30 mouse cellular contexts compared by ENCODE assay signal in genomic region chr8:35255327-35255726, GRCm38 (mm10).
"Had no signal": no experiment of that assay in that cellular context is flagged by ENCODE, and none has a peak within 500 bp of the region (broad histone marks: within the 10 kb centered on the region; RNA-seq: fewer than 3 reads in every experiment).

No protein-coding gene starts in this region.

- H3K27ac ChIP-seq: embryonic facial prominence, embryonic 10.5 days; embryonic facial prominence, embryonic 12.5 days; embryonic facial prominence, embryonic 13.5 days; embryonic facial prominence, embryonic 15.5 days; forebrain, embryonic 10.5 days; forebrain, embryonic 12.5 days; forebrain, embryonic 13.5 days; forebrain, embryonic 15.5 days; gastrocnemius, adult 2 months; heart, adult 2 months had no signal

- H3K4me3 ChIP-seq: embryonic facial prominence, embryonic 10.5 days; embryonic facial prominence, embryonic 12.5 days; embryonic facial prominence, embryonic 13.5 days; embryonic facial prominence, embryonic 15.5 days; erythroblast, embryonic 14.5 days; forebrain, embryonic 10.5 days; forebrain, embryonic 12.5 days; forebrain, embryonic 13.5 days; forebrain, embryonic 15.5 days; gastrocnemius, adult 2 months; heart, adult 2 months had no signal

- DNase-seq: cerebellum, adult 18-20 months; cerebellum, adult 2 months; cerebellum, adult 8-10 months; cerebellum, adult 9-10 months; cerebellum, adult 9-11 months; cerebellum, postnatal 10 days; cerebellum, postnatal 14 days; cerebellum, postnatal 25 days; cerebellum, postnatal 36 days; embryo, embryonic 11 days; forebrain, postnatal 0 days; gastrocnemius, adult 2 months; gastrocnemius, postnatal 10 days; gastrocnemius, postnatal 14 days; gastrocnemius, postnatal 25 days; gastrocnemius, postnatal 36 days; heart, adult 11 months; heart, adult 18-20 months; heart, adult 2 months had no signal

- H3K27me3 ChIP-seq: embryonic facial prominence, embryonic 12.5 days; embryonic facial prominence, embryonic 13.5 days; embryonic facial prominence, embryonic 15.5 days; forebrain, embryonic 12.5 days; forebrain, embryonic 13.5 days; forebrain, embryonic 15.5 days had no signal

- H3K4me1 ChIP-seq: embryonic facial prominence, embryonic 10.5 days; embryonic facial prominence, embryonic 12.5 days; embryonic facial prominence, embryonic 15.5 days; forebrain, embryonic 10.5 days; forebrain, embryonic 12.5 days; forebrain, embryonic 13.5 days; forebrain, embryonic 15.5 days had no signal

- ATAC-seq: forebrain, embryonic 13.5 days; forebrain, embryonic 14.5 days; forebrain, embryonic 15.5 days; forebrain, embryonic 16.5 days; forebrain, postnatal 0 days had no signal

- H3K36me3 ChIP-seq: embryonic facial prominence, embryonic 10.5 days; embryonic facial prominence, embryonic 12.5 days; embryonic facial prominence, embryonic 13.5 days; embryonic facial prominence, embryonic 15.5 days; forebrain, embryonic 10.5 days; forebrain, embryonic 12.5 days; forebrain, embryonic 15.5 days had no signal
